ENCODE assay signal across 12 mouse cellular contexts in the genomic region with DNA sequence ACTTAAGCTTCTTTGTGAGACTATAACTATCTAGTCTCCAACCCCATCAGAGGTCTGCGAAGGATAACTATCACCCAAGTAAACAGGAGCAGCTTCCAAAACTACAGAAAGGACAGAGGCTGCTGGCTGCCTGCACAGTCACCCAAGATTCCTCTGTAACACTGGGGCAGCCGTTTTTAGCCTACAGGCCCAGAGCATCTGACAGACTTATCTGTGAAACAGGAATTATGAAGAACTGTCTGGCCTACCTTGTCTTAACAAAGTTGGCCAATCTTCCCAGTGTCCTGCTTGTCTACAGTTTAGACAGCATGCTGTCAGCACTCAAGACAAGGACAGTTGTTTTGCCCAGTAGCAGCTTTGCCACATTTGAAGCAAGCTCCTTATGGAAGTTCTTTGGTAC. TPM values are rescaled to one million over a fixed set of nuclear protein-coding genes. Genes with fewer than 3 reads are reported as not detected.
A peak's percentile ranks its signal among the peaks of the same experiment; 100 is the strongest.
DNase-seq lines count a peak whose midpoint lies in the region; ATAC-seq lines count a peak whose summit lies in the region.
"Had no signal": no experiment of that assay in that cellular context is flagged by ENCODE, and none has a peak within 500 bp of the region (broad histone marks: within the 10 kb centered on the region; RNA-seq: fewer than 3 reads in every experiment).

No protein-coding gene starts in this region.

- DNase-seq in cerebellum, adult 9-10 months = peak; percentile 4
- DNase-seq in layer of hippocampus, adult 11-12 months (ENCODE audit: low spot score) = peak; percentile 2
- no peak for DNase-seq in layer of hippocampus, adult 18-20 months (ENCODE audit: low spot score in 2 of 2)
- DNase-seq in right cerebral cortex, postnatal 10 days (ENCODE audit: low spot score in 2 of 2) = peak; percentile 6 to 17
- DNase-seq in right cerebral cortex, adult 2 months (ENCODE audit: low spot score in 2 of 2) = no peak
- DNase-seq: adrenal gland, adult 2 months; adrenal gland, postnatal 25 days; gastrocnemius, postnatal 10 days had no signal

- ATAC-seq in cerebellum, adult (ENCODE audit: insufficient number of reproducible peaks, low FRiP score, low TSS enrichment) = no peak
- ATAC-seq: forebrain, embryonic 16.5 days; intestine, embryonic 15.5 days had no signal

RNA-seq across cellular contexts. Expression of gene F830045P16Rik, which starts 4.5 kb away (rescaled TPM):
- under 1 TPM; 0.22 to 0.43 TPM for total RNA-seq in layer of hippocampus, adult 18-20 months (2021)
- total RNA-seq: adrenal gland, adult 2 months; adrenal gland, postnatal 25 days; ES-E14 had no signal

Comparison
In these comparisons a context has a peak if more than half of its experiments do, and no peak if none do; other contexts are left out.
1. DNase-seq: peak in cerebellum, adult 9-10 months (single experiment), layer of hippocampus, adult 11-12 months (single experiment) and right cerebral cortex, postnatal 10 days (2 of 2); none in layer of hippocampus, adult 18-20 months (0 of 2) and right cerebral cortex, adult 2 months (0 of 2).